Mouse (Mus musculus) G1E (cell line): Measurements from ENCODE around the gene Hmox2. TPM values are rescaled to one million over a fixed set of nuclear protein-coding genes. Genes with fewer than 3 reads are reported as not detected.

Experiments
- ATAC-seq: 2 replicates; pipeline ENCODE4 v1.8.0; 2016; ENCODE audit warnings: mild to moderate bottlenecking; ENCODE audit not compliant: insufficient number of reproducible peaks, poor library complexity, low FRiP score, severe bottlenecking; ENCODE audit errors: extremely low read depth
- DNase-seq: peaks from one replicate; pipeline ENCODE4 v3.0.0; 2012; ENCODE audit warnings: low spot score
- H3K27me3 ChIP-seq: 2 replicates; pipeline ENCODE4 v1.6.1; 2012; ENCODE audit warnings: mild to moderate bottlenecking, low read length, inconsistent platforms; ENCODE audit not compliant: insufficient read depth
- H3K36me3 ChIP-seq: replicated peaks from 2 replicates; pipeline ENCODE3; 2012; ENCODE audit warnings: mild to moderate bottlenecking, inconsistent platforms
- H3K4me1 ChIP-seq: 2 replicates; pipeline ENCODE4 v1.6.1; 2012; ENCODE audit warnings: low read depth, low read length, inconsistent platforms, mixed read lengths; ENCODE audit not compliant: insufficient read depth
- H3K4me3 ChIP-seq: 2 replicates; pipeline ENCODE4 v1.5.1; 2012; ENCODE audit warnings: low read depth, mild to moderate bottlenecking, inconsistent platforms, low read length, moderate library complexity, mixed read lengths
- H3K9me3 ChIP-seq: replicated peaks from 2 replicates; pipeline ENCODE4 v1.6.1; 2012; ENCODE audit warnings: inconsistent platforms
- CTCF ChIP-seq: IDR thresholded peaks from 2 replicates; pipeline ENCODE4 v1.5.1; 2012; ENCODE audit warnings: low read depth, low read length, inconsistent platforms, mixed read lengths
- GATA1 ChIP-seq: IDR thresholded peaks from 2 replicates; pipeline ENCODE4 v1.6.1; 2012; ENCODE audit warnings: borderline replicate concordance, low read length, inconsistent platforms, mixed read lengths
- GATA2 ChIP-seq: IDR thresholded peaks from 2 replicates; pipeline ENCODE4 v1.6.1; 2012; ENCODE audit warnings: low read depth, low read length, inconsistent platforms, borderline replicate concordance
- POLR2AphosphoS5 ChIP-seq: IDR thresholded peaks from 2 replicates; pipeline ENCODE4 v1.6.1; 2012; ENCODE audit warnings: low read depth, low read length, inconsistent platforms; ENCODE audit not compliant: insufficient replicate concordance
- TAL1 ChIP-seq: conservative IDR thresholded peaks from 2 replicates; pipeline ENCODE4 v1.6.1; 2012; ENCODE audit warnings: low read depth, low read length, inconsistent platforms, mixed read lengths
- polyA plus RNA-seq: library from polyadenylated mRNA; stranded (reverse); fragments of >175 nt; gene quantifications from 2 replicates; pipeline ENCODE4 v1.2.3, GENCODE M21; 2012
- total RNA-seq, 2 experiments: library from RNA; stranded (forward) in 1 of 2; stranded (reverse) in 1 of 2; fragments of 200-1000 nt in 1 of 2; fragments of >200 nt in 1 of 2; fragmentation: Nextera tagmentation in 1 of 2; gene quantifications; 2 replicates each; pipeline ENCODE4 v1.2.3; 2014 to 2017

Hmox2 gene
- total and polyA plus RNA-seq, 3 experiments: 2.3 to 43.0 (median 37.2) TPM

GRCm38 (mm10) chr16:4765852-4766251 lies 39.7 kb downstream of the Hmox2 start:
- no peak for TF ChIP-seq POLR2AphosphoS5
- no peak for TF ChIP-seq CTCF
- no peak for TF ChIP-seq GATA2
- no peak for TF ChIP-seq TAL1
- no peak for TF ChIP-seq GATA1
- no peaks in the 10 kb centered on the region for H3K4me1 ChIP-seq
- ATAC-seq: no peak
- no peak overlapping the region for H3K4me3 ChIP-seq
- H3K36me3 ChIP-seq: peaks cover 83% of the 10 kb centered on the region
- H3K27me3 ChIP-seq: no peaks in the 10 kb centered on the region
- H3K9me3 ChIP-seq: no peaks in the 10 kb centered on the region
- DNase-seq: no peak

GRCm38 (mm10) chr16:4767012-4767790 lies 41.0 kb downstream of the Hmox2 start:
- peaks cover 88% of the 10 kb centered on the region for H3K36me3 ChIP-seq
- TF ChIP-seq GATA1: no peak
- no peak for TF ChIP-seq POLR2AphosphoS5
- TF ChIP-seq CTCF: no peak
- no peak for TF ChIP-seq GATA2
- no peak for TF ChIP-seq TAL1
- no peaks in the 10 kb centered on the region for H3K4me1 ChIP-seq
- H3K9me3 ChIP-seq: no peaks in the 10 kb centered on the region
- no peaks in the 10 kb centered on the region for H3K27me3 ChIP-seq
- ATAC-seq (no peak), DNase-seq (no peak)
- H3K4me3 ChIP-seq: no peak overlapping the region

- no peak for DNase-seq
- peaks cover 6% of the 10 kb centered on the region; the same call in 1 of the 2 replicates for H3K4me1 ChIP-seq
- no peak overlapping the region for H3K4me3 ChIP-seq
- H3K36me3 ChIP-seq: peaks cover 80% of the 10 kb centered on the region
- no peaks in the 10 kb centered on the region for H3K27me3 ChIP-seq
- no peak for ATAC-seq
- TF ChIP-seq CTCF: no peak
- TF ChIP-seq POLR2AphosphoS5: no peak
- no peak for TF ChIP-seq GATA2
- TF ChIP-seq GATA1: no peak
- TF ChIP-seq TAL1: no peak
- no peaks in the 10 kb centered on the region for H3K9me3 ChIP-seq
These were observed 42.6 kb downstream of the Hmox2 start for GRCm38 (mm10) chr16:4768719-4769118.

GRCm38 (mm10) chr16:4773289-4773970 lies 47.3 kb downstream of the Hmox2 start:
- ATAC-seq (no peak), DNase-seq (no peak)
- Histone ChIP-seq H3K27me3 (no peaks in the 10 kb centered on the region), H3K4me1 (peaks cover 23% of the 10 kb centered on the region), H3K36me3 (peaks cover 45% of the 10 kb centered on the region), H3K9me3 (no peaks in the 10 kb centered on the region), H3K4me3 (no peak overlapping the region)
- TF ChIP-seq GATA1: no peak
- no peak for TF ChIP-seq POLR2AphosphoS5
- no peak for TF ChIP-seq CTCF
- no peak for TF ChIP-seq TAL1
- TF ChIP-seq GATA2: no peak

- Histone ChIP-seq H3K36me3 (peaks cover 17% of the 10 kb centered on the region), H3K4me1 (peaks cover 23% of the 10 kb centered on the region), H3K4me3 (no peak overlapping the region), H3K27me3 (no peaks in the 10 kb centered on the region), H3K9me3 (no peaks in the 10 kb centered on the region)
- no peak for DNase-seq
- TF ChIP-seq TAL1 (no peak), POLR2AphosphoS5 (no peak), GATA1 (no peak), CTCF (no peak), GATA2 (no peak)
- no peak; the same call in 1 of the 2 replicates for ATAC-seq
These were observed 51.2 kb downstream of the Hmox2 start for GRCm38 (mm10) chr16:4777171-4777904.
